ENCODE assay signal across 1 mouse cellular context in the genomic region with DNA sequence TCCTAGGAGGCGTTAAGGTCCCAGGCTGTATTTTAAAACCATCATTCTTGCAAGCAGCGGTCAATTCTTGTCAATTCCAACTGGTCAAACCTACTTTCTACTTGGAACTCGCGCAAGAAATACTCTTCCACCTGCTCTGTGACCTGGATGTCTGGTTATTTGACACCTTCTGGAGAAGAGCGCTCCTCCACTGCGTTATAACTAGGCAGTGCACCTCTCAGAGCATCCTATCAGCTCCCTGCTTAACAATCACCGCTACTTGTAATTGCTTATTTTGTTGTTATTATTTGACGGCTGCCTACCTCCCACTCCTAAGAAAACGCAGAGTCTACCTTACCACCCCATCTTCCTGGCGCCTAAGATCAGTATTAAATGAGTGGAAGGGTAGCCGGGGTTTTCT.
TF ChIP-seq lines count a peak whose summit lies in the region.

No protein-coding gene starts in this region.

TF ChIP-seq in CH12.LX, 34 proteins besides CTCF, POLR2A, EP300 and RAD21:
- TF ChIP-seq HCFC1 (IDR thresholded peaks at IDR 0.05; ENCODE audit: low read depth, low read length), result no peak
- no peak for TF ChIP-seq GABPA (IDR thresholded peaks at IDR 0.05; ENCODE audit: insufficient replicate concordance, low read depth, low read length)
- no peak; the same call in 1 of the 2 replicates for TF ChIP-seq POLR2AphosphoS2 (IDR thresholded peaks at IDR 0.05; ENCODE audit: low read depth, low read length)
- TF ChIP-seq RCOR1 (conservative IDR thresholded peaks at IDR 0.05; ENCODE audit: low read depth, low read length), result no peak
- no peak for TF ChIP-seq ZKSCAN1 (IDR thresholded peaks at IDR 0.05; ENCODE audit: borderline replicate concordance, low read depth, low read length)
- TF ChIP-seq MAFK (IDR thresholded peaks at IDR 0.05; ENCODE audit: insufficient replicate concordance, low read length), result no peak
- TF ChIP-seq ZC3H11A (IDR thresholded peaks at IDR 0.05; ENCODE audit: low read depth, low read length), result no peak
- no peak for TF ChIP-seq JUND (conservative IDR thresholded peaks at IDR 0.05; ENCODE audit: low read depth, low read length)
- TF ChIP-seq UBTF (IDR thresholded peaks at IDR 0.05; ENCODE audit: low read depth, low read length), result no peak; the same call in 1 of the 2 replicates
